Mouse (Mus musculus): ENCODE measurements around the gene Smg1. TPM values are rescaled to one million over a fixed set of nuclear protein-coding genes. Genes with fewer than 3 reads are reported as not detected.

The Smg1 gene
- 10 to 100 TPM; 47.1 to 49.9 TPM for total RNA-seq (2021)

DNA sequence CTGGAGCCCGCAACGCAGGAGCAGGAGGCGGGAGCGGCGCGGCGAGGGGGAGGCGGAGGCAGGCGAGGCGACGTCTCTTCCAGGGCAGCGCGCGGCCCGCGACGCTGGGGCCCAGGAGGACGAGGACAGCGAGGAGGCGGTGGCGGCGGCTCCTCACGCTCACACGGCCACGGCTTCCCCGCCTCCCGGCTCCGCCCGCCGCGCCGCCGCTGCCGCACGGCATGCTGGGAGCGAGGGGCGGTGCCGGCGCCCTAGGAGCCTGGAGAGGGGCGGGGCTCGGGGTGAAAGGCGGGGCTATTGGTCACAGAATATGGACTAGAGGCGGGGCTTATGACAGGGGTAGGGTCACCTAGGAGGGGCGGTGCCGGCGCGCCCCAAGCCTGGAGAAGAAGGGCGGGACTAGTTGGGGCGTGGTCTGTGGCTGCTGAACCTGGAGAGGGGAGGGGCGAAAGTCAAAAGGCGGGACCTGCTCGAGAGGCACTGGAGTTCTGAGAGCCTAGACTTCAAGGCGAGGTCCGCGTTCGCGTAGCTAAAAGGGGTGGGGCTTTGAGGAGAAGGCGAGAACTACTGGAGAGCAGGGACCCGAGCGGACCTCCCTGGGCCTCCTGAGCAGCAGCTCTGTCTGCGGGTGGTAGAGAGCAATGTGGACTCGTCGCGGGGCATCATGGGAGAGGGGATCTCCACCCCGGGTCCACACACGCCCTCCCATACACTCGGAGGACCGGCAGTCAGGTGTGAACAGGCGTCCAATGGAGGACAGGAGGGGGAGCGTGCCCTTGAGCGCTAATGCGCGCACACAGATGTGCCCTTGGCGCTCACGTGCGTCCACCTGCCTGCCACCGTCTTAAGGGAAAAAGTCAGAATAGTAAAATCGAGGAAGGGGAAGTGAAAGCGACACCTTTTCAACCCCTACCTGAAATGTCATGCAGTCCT, at the start of gene Smg1:
TSS of gene Smg1 (minus strand) at position 218 of the 933 bp plus-strand sequence.
- peak; percentile 99 for DNase-seq

- DNase-seq: no peak
Observed at GRCm38 (mm10) chr7:118283186-118283585, 39.7 kb upstream of the Smg1 start.

DNA sequence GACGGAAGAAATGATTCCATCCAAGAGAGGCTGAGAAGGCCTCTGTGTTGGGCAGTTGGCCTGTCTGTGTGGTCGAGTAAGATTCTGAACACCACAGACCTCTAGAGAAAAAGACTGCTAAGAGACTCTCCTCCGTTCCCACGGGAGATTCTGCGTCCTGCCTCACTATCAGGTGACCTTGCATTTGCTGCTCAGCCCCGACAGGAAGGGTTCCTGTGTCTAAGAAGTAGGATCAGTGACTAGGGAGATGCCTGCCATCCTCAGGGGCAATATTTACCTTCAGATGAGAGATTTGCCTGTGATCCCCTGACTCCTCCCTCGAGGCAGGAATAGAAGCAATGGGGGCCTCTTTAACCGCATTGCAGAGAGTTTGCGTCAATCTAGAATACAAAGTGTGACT, 39.1 kb upstream of the Smg1 start:
- DNase-seq: no peak

- DNase-seq: no peak
Observed at GRCm38 (mm10) chr7:118279521-118279920, 36.1 kb upstream of the Smg1 start.

DNA sequence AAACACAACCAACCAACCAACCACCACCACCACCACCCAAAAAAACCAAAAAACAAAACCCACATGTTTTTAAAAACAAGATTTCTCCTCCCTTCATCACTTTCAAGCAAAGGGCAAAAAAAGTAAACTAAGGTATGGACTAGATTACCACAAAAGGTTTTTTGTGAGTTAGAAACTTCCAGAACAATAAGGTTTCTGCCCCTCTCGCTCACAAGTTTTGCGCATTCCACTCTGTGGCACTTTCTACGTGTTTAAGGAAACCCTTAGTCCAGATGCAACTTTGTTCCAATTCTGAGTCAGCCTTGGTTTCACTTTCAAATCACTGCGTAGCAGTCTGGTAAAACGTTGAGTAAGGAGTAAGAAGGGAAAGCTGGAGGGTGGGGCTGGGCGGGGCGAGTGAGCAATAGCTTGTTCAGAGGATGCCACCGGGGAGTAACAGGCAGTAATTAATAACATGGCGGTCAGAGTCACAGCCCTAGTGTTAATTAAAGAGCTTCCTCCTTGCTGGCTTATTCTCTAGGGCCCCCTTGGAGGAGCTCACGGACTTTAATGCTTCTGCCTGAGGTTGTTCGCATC, 34.0 kb upstream of the Smg1 start:
- peak; percentile 11 for DNase-seq

- DNase-seq: no peak
Observed at GRCm38 (mm10) chr7:118276684-118277334, 33.3 kb upstream of the Smg1 start.

DNA sequence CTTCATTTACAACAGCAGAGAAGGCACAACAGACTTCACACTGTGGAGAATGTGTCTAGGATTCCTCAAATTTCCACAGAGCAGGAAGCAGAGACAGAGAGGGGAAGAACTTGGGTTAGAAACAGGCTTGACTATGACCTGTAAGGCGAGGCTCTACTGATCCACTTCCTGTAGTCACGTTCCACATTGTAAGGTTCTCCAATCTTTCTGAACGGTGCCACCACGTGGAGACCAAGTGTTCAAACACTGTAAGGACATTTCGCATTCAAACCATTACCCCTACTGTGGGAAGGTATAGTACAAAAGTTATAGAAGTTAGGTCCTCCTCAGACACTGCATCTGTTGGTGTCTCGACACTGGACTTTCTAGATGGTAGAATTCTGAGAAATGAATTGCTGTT, 31.8 kb upstream of the Smg1 start:
- no peak for DNase-seq

DNA sequence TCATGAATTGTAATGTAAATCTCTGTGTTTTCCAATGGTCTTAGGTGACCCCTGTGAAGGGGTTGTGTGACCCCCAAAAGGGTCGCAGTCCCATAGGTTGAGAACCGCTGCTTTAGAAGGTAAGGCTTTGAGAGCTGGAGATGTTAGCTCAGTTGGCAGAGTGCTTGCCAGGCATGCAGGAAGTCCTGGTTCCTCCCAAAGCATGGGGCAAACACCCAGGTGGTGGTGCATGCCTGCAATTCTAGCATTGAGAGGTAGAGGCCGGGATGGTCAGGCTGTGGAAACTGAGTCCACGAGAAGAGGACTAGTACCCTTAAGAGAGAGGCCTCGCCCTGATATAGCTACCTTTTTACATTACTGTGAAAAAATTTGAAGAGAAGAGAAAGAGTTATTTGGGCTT, 31.4 kb upstream of the Smg1 start:
- no peak for DNase-seq

GRCm38 (mm10) chr7:118274169-118274568, 30.7 kb upstream of the Smg1 start:
- DNase-seq: no peak

DNA sequence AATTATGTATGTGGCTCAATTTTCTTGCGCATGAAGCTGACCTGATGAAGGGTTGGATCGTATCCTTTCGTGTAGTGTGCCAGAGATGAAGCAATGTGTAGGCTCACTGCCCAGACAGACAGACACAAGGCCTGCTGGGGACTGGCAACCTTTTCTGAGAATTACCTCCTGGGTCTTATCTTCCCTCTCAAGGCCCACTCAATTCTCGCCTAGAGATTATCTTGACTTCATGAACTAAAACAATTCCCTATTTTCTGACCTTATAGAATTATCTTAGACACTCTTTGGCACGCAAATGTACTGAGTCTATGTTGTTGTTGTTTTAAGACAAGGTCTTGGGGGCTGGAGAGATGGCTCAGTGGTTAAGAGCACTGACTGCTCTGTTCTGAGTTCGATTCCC, 22.6 kb upstream of the Smg1 start:
- peak; percentile 21 for DNase-seq

- no peak for DNase-seq
Observed at GRCm38 (mm10) chr7:118263606-118264005, 20.1 kb upstream of the Smg1 start.

DNA sequence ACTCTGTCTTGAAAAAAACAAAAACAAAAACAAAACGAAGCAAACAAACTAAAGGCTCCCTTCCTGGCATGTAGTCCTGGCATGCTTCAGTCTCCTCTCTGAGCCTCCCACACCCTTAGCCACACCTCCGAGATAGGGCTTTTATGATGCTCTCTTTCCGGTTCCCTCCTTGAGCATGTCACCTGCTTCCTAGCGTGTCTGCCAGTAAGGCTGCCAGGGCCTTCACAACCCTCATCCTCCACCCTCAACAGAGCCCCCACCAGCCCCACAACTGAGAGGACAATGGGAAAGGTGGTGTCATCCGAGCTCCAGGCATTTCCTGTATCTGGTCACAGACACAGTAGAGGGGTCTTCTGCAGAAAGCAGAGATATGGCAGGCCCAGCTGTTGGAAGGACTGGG, 18.9 kb upstream of the Smg1 start:
- no peak for DNase-seq

GRCm38 (mm10) chr7:118259676-118260305, 16.3 kb upstream of the Smg1 start:
- no peak for DNase-seq

- DNase-seq: no peak
Observed at GRCm38 (mm10) chr7:118258451-118258850, 15.0 kb upstream of the Smg1 start.

DNA sequence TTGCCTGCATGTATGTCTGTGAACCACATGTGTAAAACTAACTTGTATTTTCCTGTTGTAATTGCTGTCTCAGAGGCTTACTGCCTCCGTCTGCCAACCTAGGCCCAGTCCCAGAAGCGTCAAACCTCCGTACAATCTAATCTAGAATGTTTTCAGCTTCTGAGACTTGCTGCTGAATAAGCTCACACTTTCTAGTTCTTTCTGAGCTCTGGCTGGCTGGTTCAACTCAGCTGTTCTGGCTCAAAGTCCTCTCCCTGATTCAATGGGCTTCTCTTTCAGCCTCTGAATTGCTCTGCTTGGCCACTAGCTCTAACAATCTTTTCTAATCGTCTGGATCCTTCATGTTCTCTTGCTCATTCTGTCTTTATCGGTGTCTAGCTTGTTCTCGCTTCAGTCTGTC, 13.3 kb upstream of the Smg1 start:
- DNase-seq: peak; percentile 17

GRCm38 (mm10) chr7:118254460-118254859, 11.0 kb upstream of the Smg1 start:
- peak; percentile 34 for DNase-seq

GRCm38 (mm10) chr7:118254015-118254414, 10.5 kb upstream of the Smg1 start:
- DNase-seq: no peak

DNA sequence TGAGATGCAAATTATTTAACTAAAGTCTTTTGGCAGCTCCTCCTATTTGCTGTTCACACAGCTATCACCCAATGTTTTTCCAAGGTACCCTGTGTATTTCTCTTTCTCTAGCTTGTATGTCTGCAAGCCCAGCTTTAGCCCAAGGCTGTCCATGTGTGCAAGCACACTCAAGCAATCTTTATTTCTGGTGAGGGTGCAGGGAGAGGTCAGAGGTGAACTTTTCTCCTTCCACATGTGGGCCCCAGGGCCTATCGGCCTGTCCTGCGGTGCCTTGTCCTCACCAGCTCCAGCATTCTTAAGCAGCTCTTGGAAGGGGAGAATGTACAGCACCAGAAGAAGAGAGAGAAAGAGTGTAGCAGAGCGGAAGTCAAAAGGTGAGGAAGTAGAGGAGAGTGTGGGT, 9.5 kb upstream of the Smg1 start:
- peak; percentile 8 for DNase-seq

DNA sequence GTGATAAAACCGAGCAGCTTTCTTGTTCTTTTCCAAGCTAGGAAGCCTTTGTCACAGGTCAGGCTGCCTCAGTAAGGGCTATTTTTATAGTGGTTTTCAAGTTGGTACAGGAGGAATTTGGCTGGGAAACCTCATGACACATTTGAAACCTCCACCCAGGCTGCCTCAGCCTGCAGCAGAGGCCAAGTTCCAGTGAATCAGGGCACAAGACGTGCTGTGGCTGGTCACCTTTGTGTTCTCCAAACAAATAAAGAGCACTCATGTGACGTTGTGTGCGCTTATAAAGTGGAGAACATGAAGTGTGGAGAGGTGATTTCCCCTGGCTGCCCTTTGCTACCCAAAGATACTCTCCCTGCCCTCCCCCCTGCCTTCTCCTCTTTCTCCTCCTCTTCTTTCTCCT, 8.9 kb upstream of the Smg1 start:
- DNase-seq: peak; percentile 60

- DNase-seq: peak; percentile 23
Observed at GRCm38 (mm10) chr7:118251392-118252170, 8.1 kb upstream of the Smg1 start.

GRCm38 (mm10) chr7:118250482-118251160, 7.2 kb upstream of the Smg1 start:
- DNase-seq: peak; percentile 19

DNA sequence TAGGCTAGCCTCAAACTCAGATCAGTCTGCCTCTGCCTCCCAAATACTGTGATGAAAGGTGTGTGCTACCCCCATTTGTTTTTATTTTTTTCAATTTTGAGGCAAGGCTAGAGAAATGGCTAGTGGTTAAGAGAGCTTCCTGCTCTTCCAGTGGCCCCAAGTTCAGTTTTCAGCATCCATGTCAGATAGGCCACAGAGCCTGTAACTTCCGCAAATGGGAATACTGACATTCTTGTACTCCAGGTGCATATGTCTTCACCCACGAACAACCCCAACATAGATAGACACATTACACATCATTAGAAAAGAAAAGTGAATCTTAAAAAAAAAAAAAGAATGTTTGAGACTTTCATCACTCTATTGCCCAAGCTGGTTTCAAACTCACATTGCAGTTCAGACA, 6.1 kb upstream of the Smg1 start:
- no peak for DNase-seq
